Mouse (Mus musculus) c-Kit-positive CD71-positive TER-119-negative erythroid progenitor cells, embryonic 14.5 days (primary cell): ENCODE measurements around the gene Dnttip1.

Experiments used
- DNase-seq: peaks from one replicate; pipeline ENCODE4 v3.0.0-alpha.2; 2013; ENCODE audit warnings: low read depth

The Dnttip1 gene

GRCm38 (mm10) chr2:164754800-164755199 is 9.0 kb downstream of the Dnttip1 start:
- no peak for DNase-seq

GRCm38 (mm10) chr2:164757841-164758240 is 12.1 kb downstream of the Dnttip1 start:
- no peak for DNase-seq

GRCm38 (mm10) chr2:164758692-164759091 is 12.9 kb downstream of the Dnttip1 start:
- DNase-seq: no peak

- no peak for DNase-seq
Measured at GRCm38 (mm10) chr2:164760059-164760833, 14.5 kb downstream of the Dnttip1 start.

- no peak for DNase-seq
Measured at GRCm38 (mm10) chr2:164761502-164761901, 15.7 kb downstream of the Dnttip1 start.

- no peak for DNase-seq
Measured at GRCm38 (mm10) chr2:164761971-164762370, 16.2 kb downstream of the Dnttip1 start.

GRCm38 (mm10) chr2:164762593-164762992 is 16.8 kb downstream of the Dnttip1 start:
- no peak for DNase-seq

- DNase-seq: no peak
Measured at GRCm38 (mm10) chr2:164765841-164766240, 20.1 kb downstream of the Dnttip1 start.

- DNase-seq: no peak
Measured at GRCm38 (mm10) chr2:164767812-164768540, 22.2 kb downstream of the Dnttip1 start.

- DNase-seq: peak; percentile 98
Measured at GRCm38 (mm10) chr2:164769258-164770037, 23.7 kb downstream of the Dnttip1 start, which contains the start of gene Ube2c. Gene Ube2c (plus strand): TSS chr2:164769898.

GRCm38 (mm10) chr2:164770279-164770678 is 24.5 kb downstream of the Dnttip1 start:
- DNase-seq: no peak

- no peak for DNase-seq
Measured at GRCm38 (mm10) chr2:164771123-164771522, 25.3 kb downstream of the Dnttip1 start.

- DNase-seq: no peak
Measured at GRCm38 (mm10) chr2:164773229-164773988, 27.6 kb downstream of the Dnttip1 start.

GRCm38 (mm10) chr2:164773989-164774364 is 28.2 kb downstream of the Dnttip1 start:
- DNase-seq: no peak

- no peak for DNase-seq
Measured at GRCm38 (mm10) chr2:164776130-164776529, 30.3 kb downstream of the Dnttip1 start.

GRCm38 (mm10) chr2:164776801-164777200 is 31.0 kb downstream of the Dnttip1 start:
- DNase-seq: no peak

- no peak for DNase-seq
Measured at GRCm38 (mm10) chr2:164777246-164778014, 31.6 kb downstream of the Dnttip1 start.

GRCm38 (mm10) chr2:164778015-164778287 is 32.2 kb downstream of the Dnttip1 start:
- DNase-seq: no peak

- DNase-seq: no peak
Measured at GRCm38 (mm10) chr2:164778809-164779208, 33.0 kb downstream of the Dnttip1 start.

- DNase-seq: no peak
Measured at GRCm38 (mm10) chr2:164779481-164780086, 33.8 kb downstream of the Dnttip1 start, which contains the start of gene Tnnc2. Gene Tnnc2 (minus strand): TSS chr2:164779967.

GRCm38 (mm10) chr2:164781876-164782275 is 36.1 kb downstream of the Dnttip1 start:
- DNase-seq: no peak
